Mouse (Mus musculus) small intestine, adult 2 months (tissue): ENCODE measurements around the gene Upk3bl.

Experiments
- CTCF ChIP-seq: fragments of 200-500 bp; IDR thresholded peaks from 2 replicates; pipeline ENCODE4 v1.5.1; 2012; ENCODE audit warnings: low read depth, mild to moderate bottlenecking, control low read depth, inconsistent platforms, low read length, moderate library complexity, mixed read lengths; ENCODE audit not compliant: insufficient replicate concordance, insufficient read length; ENCODE audit errors: extremely low read depth
- POLR2A ChIP-seq: fragments of 200-500 bp; IDR thresholded peaks from 2 replicates; pipeline ENCODE4 v1.6.1; 2012; ENCODE audit warnings: low read depth, mild to moderate bottlenecking, control low read depth, inconsistent platforms, low read length, moderate library complexity

- TF ChIP-seq POLR2A: no peak
- TF ChIP-seq CTCF: no peak
Observed at GRCm38 (mm10) chr5:136077001-136077550, 22.8 kb downstream of the Upk3bl start.
